8 mouse cellular contexts compared by ENCODE assay signal in genomic region chr2:163996275-163996674, GRCm38 (mm10). TPM values are rescaled to one million over a fixed set of nuclear protein-coding genes. Genes with fewer than 3 reads are reported as not detected.
A peak's percentile ranks its signal among the peaks of the same experiment; 100 is the strongest.
DNase-seq lines count a peak whose midpoint lies in the region; ATAC-seq and TF ChIP-seq lines count a peak whose summit lies in the region.

No protein-coding gene starts in this region.

- no peak for DNase-seq in lung, embryonic 14.5 days
- DNase-seq in lung, postnatal 36 days: no peak
- DNase-seq in limb, embryonic 10.5 days (ENCODE audit: low spot score): no peak
- no peak for DNase-seq in kidney, adult 18-20 months
- no peak for DNase-seq in urinary bladder, postnatal 25 days (ENCODE audit: low spot score)

- no peak for ATAC-seq in lung, embryonic 14.5 days (ENCODE audit: insufficient read depth)
- ATAC-seq in embryonic facial prominence, embryonic 15.5 days (ENCODE audit: insufficient number of reproducible peaks, low FRiP score, low TSS enrichment, low read depth): no peak
- no peak for ATAC-seq in neural tube, embryonic 15.5 days (ENCODE audit: low FRiP score)
- no peak for ATAC-seq in activated CD4-positive, CD25-positive, alpha-beta regulatory T cell, adult 4 months

- no peaks in the 10 kb centered on the region for H3K9me3 ChIP-seq in lung, embryonic 14.5 days (ENCODE audit: low read depth, low read length)
- H3K9me3 ChIP-seq in embryonic facial prominence, embryonic 15.5 days (replicated peaks): no peaks in the 10 kb centered on the region
- H3K9me3 ChIP-seq in limb, embryonic 10.5 days (replicated peaks): no peaks in the 10 kb centered on the region
- H3K9me3 ChIP-seq in neural tube, embryonic 15.5 days (replicated peaks): no peaks in the 10 kb centered on the region

- WGBS in lung, embryonic 14.5 days: 61% methylated on average over 6 of the region's 6 CpGs
- WGBS in embryonic facial prominence, embryonic 15.5 days: 68% methylated on average over 6 of the region's 6 CpGs
- 88% methylated on average over 6 of the region's 6 CpGs for WGBS in limb, embryonic 10.5 days
- WGBS in neural tube, embryonic 15.5 days: 82% methylated on average over 6 of the region's 6 CpGs

- H3K36me3 ChIP-seq in lung, embryonic 14.5 days (ENCODE audit: insufficient read depth): peaks cover 18% of the 10 kb centered on the region
- H3K36me3 ChIP-seq in embryonic facial prominence, embryonic 15.5 days: no peaks in the 10 kb centered on the region
- H3K36me3 ChIP-seq in limb, embryonic 10.5 days: peaks cover 27% of the 10 kb centered on the region
- H3K36me3 ChIP-seq in neural tube, embryonic 15.5 days: peaks cover 5% of the 10 kb centered on the region; the same call in 1 of the 2 replicates

- peak overlapping the region; percentile 93 for H3K9ac ChIP-seq in lung, embryonic 14.5 days
- H3K9ac ChIP-seq in embryonic facial prominence, embryonic 15.5 days: peak overlapping the region; percentile 93
- H3K9ac ChIP-seq in neural tube, embryonic 15.5 days (replicated peaks): peak overlapping the region; percentile 96

- TF ChIP-seq CTCF in lung, embryonic 14.5 days (IDR thresholded peaks at IDR 0.05; ENCODE audit: low read depth): no peak

- H3K4me1 ChIP-seq in lung, embryonic 14.5 days (ENCODE audit: insufficient read depth): 0 out of 2 replicates have a peak, but pooled peaks cover 5% of the 10 kb centered on the region
- H3K4me1 ChIP-seq in embryonic facial prominence, embryonic 15.5 days: peaks cover 15% of the 10 kb centered on the region
- peaks cover 24% of the 10 kb centered on the region for H3K4me1 ChIP-seq in limb, embryonic 10.5 days
- H3K4me1 ChIP-seq in neural tube, embryonic 15.5 days: peaks cover 38% of the 10 kb centered on the region

- H3K27me3 ChIP-seq in lung, embryonic 14.5 days (ENCODE audit: insufficient read depth, low read length): no peaks in the 10 kb centered on the region
- H3K27me3 ChIP-seq in embryonic facial prominence, embryonic 15.5 days: no peaks in the 10 kb centered on the region
- no peaks in the 10 kb centered on the region for H3K27me3 ChIP-seq in limb, embryonic 10.5 days (ENCODE audit: low read depth, poor library complexity, severe bottlenecking)
- H3K27me3 ChIP-seq in neural tube, embryonic 15.5 days (replicated peaks): no peaks in the 10 kb centered on the region

- H3K27ac ChIP-seq in lung, embryonic 14.5 days (ENCODE audit: low read depth): no peak overlapping the region
- H3K27ac ChIP-seq in embryonic facial prominence, embryonic 15.5 days (replicated peaks): no peak overlapping the region
- H3K27ac ChIP-seq in limb, embryonic 10.5 days: no peak overlapping the region; the same call in 1 of the 2 replicates
- H3K27ac ChIP-seq in neural tube, embryonic 15.5 days (replicated peaks): peak overlapping the region; percentile 96

- peak overlapping the region; percentile 85 for H3K4me2 ChIP-seq in lung, embryonic 14.5 days
- H3K4me2 ChIP-seq in embryonic facial prominence, embryonic 15.5 days (replicated peaks): peak overlapping the region; percentile 61
- H3K4me2 ChIP-seq in neural tube, embryonic 15.5 days: peak overlapping the region; percentile 68

- peak overlapping the region; percentile 96 for H3K4me3 ChIP-seq in lung, embryonic 14.5 days (ENCODE audit: low read depth, low read length)
- H3K4me3 ChIP-seq in embryonic facial prominence, embryonic 15.5 days (replicated peaks): peak overlapping the region; percentile 97
- H3K4me3 ChIP-seq in limb, embryonic 10.5 days: peak overlapping the region; percentile 95
- H3K4me3 ChIP-seq in neural tube, embryonic 15.5 days (replicated peaks): peak overlapping the region; percentile 97

RNA-seq across cellular contexts. Expression of gene Ywhab, which starts 1.5 kb away (rescaled TPM):
- polyA plus RNA-seq in lung, embryonic 14.5 days (2014; fragmentation: Nextera tagmentation; extraction: Ambion mirVana): 316 and 319 TPM in 2 replicates
- 291 and 294 TPM in 2 replicates for polyA plus RNA-seq in embryonic facial prominence, embryonic 15.5 days (2015; fragmentation: Nextera tagmentation; extraction: Ambion mirVana)
- 307 and 327 TPM in 2 replicates for polyA plus RNA-seq in limb, embryonic 10.5 days (2016; fragmentation: Nextera tagmentation; extraction: Ambion mirVana)
- polyA plus RNA-seq in neural tube, embryonic 15.5 days (2015; fragmentation: Nextera tagmentation; extraction: Ambion mirVana): 487 and 519 TPM in 2 replicates
- 10 to 100 TPM; 80.9 to 82.3 TPM for polyA plus RNA-seq in activated CD4-positive, CD25-positive, alpha-beta regulatory T cell, adult 4 months (2017; shearing (Covaris generic))

RNA-seq across cellular contexts. Expression of gene Pabpc1l, which starts 29.0 kb away (rescaled TPM):
- 1.1 and 1.8 TPM in 2 replicates for polyA plus RNA-seq in lung, embryonic 14.5 days (2014; fragmentation: Nextera tagmentation; extraction: Ambion mirVana)
- polyA plus RNA-seq in embryonic facial prominence, embryonic 15.5 days (2015; fragmentation: Nextera tagmentation; extraction: Ambion mirVana): 2.0 and 2.1 TPM in 2 replicates
- 0.76 and 1.3 TPM in 2 replicates for polyA plus RNA-seq in limb, embryonic 10.5 days (2016; fragmentation: Nextera tagmentation; extraction: Ambion mirVana)
- 1.1 and 1.7 TPM in 2 replicates for polyA plus RNA-seq in neural tube, embryonic 15.5 days (2015; fragmentation: Nextera tagmentation; extraction: Ambion mirVana)
- 1 to 10 TPM; 2.9 to 4.1 TPM for polyA plus RNA-seq in activated CD4-positive, CD25-positive, alpha-beta regulatory T cell, adult 4 months (2017; shearing (Covaris generic))
